Mouse (Mus musculus): ENCODE data around the gene Camk1d.

GRCm38 (mm10) chr2:5747545-5748043 is 33.3 kb upstream of the Camk1d start:
- TF ChIP-seq EP300 (optimal IDR thresholded peaks at IDR 0.05): no peak
- TF ChIP-seq CTCF (IDR thresholded peaks at IDR 0.05; ENCODE audit: low read depth): peak; percentile 41
